ENCODE assay signal across 8 mouse cellular contexts in the genomic region with DNA sequence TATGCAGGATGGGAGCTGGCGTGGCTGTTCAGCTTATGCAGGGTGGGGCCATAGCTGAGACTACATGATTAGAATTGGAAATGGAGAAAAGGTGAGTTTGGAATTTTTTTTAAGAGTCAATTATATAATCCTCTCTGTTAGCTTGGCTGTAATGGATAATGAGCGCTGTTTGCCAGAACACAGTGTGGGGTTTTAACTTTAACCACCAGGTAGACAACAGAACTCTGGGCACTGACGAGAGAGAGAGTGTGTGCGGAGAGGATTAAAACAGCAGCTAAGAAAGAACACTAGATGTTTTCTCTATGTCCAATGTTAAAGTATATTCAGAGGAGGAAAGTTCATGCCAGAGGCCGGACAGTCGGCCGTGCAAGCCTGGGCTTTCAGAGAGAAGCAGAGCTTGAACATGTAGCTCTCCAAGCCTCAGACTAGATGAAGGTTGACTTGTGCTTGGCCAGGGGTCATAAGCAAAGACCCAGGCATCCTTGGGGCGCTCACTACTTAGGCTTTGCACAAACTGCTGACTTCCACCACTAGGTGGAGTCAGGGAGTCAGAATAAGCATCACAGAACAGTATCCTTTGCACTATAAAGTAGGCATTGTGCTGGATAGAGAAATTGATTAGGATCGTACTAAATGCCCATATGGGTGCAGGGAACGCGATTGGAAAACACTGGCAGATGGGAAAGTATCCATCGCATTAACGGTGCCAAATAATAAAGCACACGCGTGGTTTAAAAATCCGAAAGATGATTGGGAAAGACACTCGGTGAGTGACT.
A peak's percentile ranks its signal among the peaks of the same experiment; 100 is the strongest.
DNase-seq lines count a peak whose midpoint lies in the region; ATAC-seq and TF ChIP-seq lines count a peak whose summit lies in the region.

No protein-coding gene starts in this region.

- H3K27ac ChIP-seq in intestine, postnatal 0 days (ENCODE audit: low read depth, low read length), result no peak overlapping the region
- H3K27ac ChIP-seq in intestine, embryonic 15.5 days, result no peak overlapping the region
- H3K27ac ChIP-seq in embryonic facial prominence, embryonic 14.5 days (replicated peaks; ENCODE audit: low read depth, low read length), result no peak overlapping the region

- H3K36me3 ChIP-seq in intestine, postnatal 0 days (ENCODE audit: control insufficient read depth, insufficient read depth), result no peaks in the 10 kb centered on the region
- H3K36me3 ChIP-seq in intestine, embryonic 15.5 days, result no peaks in the 10 kb centered on the region
- 0 out of 2 replicates have a peak, but pooled peaks cover 5% of the 10 kb centered on the region for H3K36me3 ChIP-seq in embryonic facial prominence, embryonic 14.5 days (ENCODE audit: control insufficient read depth, insufficient read depth, low read length)

- H3K4me1 ChIP-seq in intestine, postnatal 0 days (replicated peaks; ENCODE audit: control insufficient read depth, insufficient read depth, low read length), result no peaks in the 10 kb centered on the region
- no peaks in the 10 kb centered on the region for H3K4me1 ChIP-seq in intestine, embryonic 15.5 days (replicated peaks)
- H3K4me1 ChIP-seq in embryonic facial prominence, embryonic 14.5 days (ENCODE audit: control insufficient read depth, insufficient read depth, low read length), result no peaks in the 10 kb centered on the region

- peak; percentile 83 for TF ChIP-seq CTCF in intestine, postnatal 0 days (IDR thresholded peaks at IDR 0.05; ENCODE audit: low read depth)
- TF ChIP-seq CTCF in Patski (IDR thresholded peaks at IDR 0.05), result peak; percentile 76

- H3K9ac ChIP-seq in intestine, postnatal 0 days (ENCODE audit: low read depth, low read length), result no peak overlapping the region
- no peak overlapping the region for H3K9ac ChIP-seq in intestine, embryonic 15.5 days
- H3K9ac ChIP-seq in embryonic facial prominence, embryonic 14.5 days (ENCODE audit: low read depth, low read length), result no peak overlapping the region

- CTCF ChIA-PET in Patski (lab: Charles Lee), result interaction anchor here (0.9 to 1.9 kb wide), 9 partner anchors 9 to 742 kb away, joined by 3 to 10 read pairs (median 3); no protein-coding TSS in a partner anchor

- H3K27me3 ChIP-seq in intestine, postnatal 0 days (replicated peaks; ENCODE audit: control insufficient read depth, insufficient read depth, low read length), result no peaks in the 10 kb centered on the region
- H3K27me3 ChIP-seq in intestine, embryonic 15.5 days (replicated peaks), result no peaks in the 10 kb centered on the region
- H3K27me3 ChIP-seq in Patski, result no peaks in the 10 kb centered on the region
- no peaks in the 10 kb centered on the region for H3K27me3 ChIP-seq in embryonic facial prominence, embryonic 14.5 days (replicated peaks; ENCODE audit: control insufficient read depth, insufficient read depth, low read length)

- 92% methylated on average over 17 of the region's 17 CpGs for WGBS in intestine, postnatal 0 days
- WGBS in intestine, embryonic 15.5 days, result 88% methylated on average over 17 of the region's 17 CpGs
- 84% methylated on average over 17 of the region's 17 CpGs for WGBS in embryonic facial prominence, embryonic 14.5 days

- H3K4me2 ChIP-seq in intestine, postnatal 0 days (replicated peaks; ENCODE audit: low read depth), result no peak overlapping the region
- H3K4me2 ChIP-seq in intestine, embryonic 15.5 days (replicated peaks), result no peak overlapping the region
- no peak overlapping the region for H3K4me2 ChIP-seq in embryonic facial prominence, embryonic 14.5 days (ENCODE audit: low read depth, low read length)

- POLR2A ChIA-PET in Patski (lab: Charles Lee), result no interaction called here

- in situ Hi-C loops in Patski (cut with MboI; ENCODE audit: low pct_unique_long_range_greater_than_20kb), result loop anchor here (10.0 kb wide), 3 partner anchors 648 to 808 kb away; no protein-coding TSS in a partner anchor

- no peak for DNase-seq in Patski (ENCODE audit: low read depth, low spot score)
- peak; percentile 58 for DNase-seq in embryonic facial prominence, embryonic 14.5 days (ENCODE audit: low spot score)
- peak; percentile 24 for DNase-seq in kidney, postnatal 14 days
- peak; percentile 42 for DNase-seq in lung, postnatal 10 days
- DNase-seq in thymus, postnatal 14 days, result peak; percentile 24
- DNase-seq in T-cell, adult 2 months (ENCODE audit: low spot score), result no peak

- H3K9me3 ChIP-seq in intestine, postnatal 0 days (ENCODE audit: control insufficient read depth), result no peaks in the 10 kb centered on the region
- H3K9me3 ChIP-seq in intestine, embryonic 15.5 days, result no peaks in the 10 kb centered on the region
- H3K9me3 ChIP-seq in embryonic facial prominence, embryonic 14.5 days (ENCODE audit: control insufficient read depth, low read length), result no peaks in the 10 kb centered on the region

- no peak overlapping the region for H3K4me3 ChIP-seq in intestine, postnatal 0 days (ENCODE audit: low read depth, low read length)
- H3K4me3 ChIP-seq in intestine, embryonic 15.5 days (replicated peaks), result no peak overlapping the region
- H3K4me3 ChIP-seq in embryonic facial prominence, embryonic 14.5 days (ENCODE audit: low read depth, low read length), result no peak overlapping the region

- no peak for ATAC-seq in intestine, postnatal 0 days
- no peak for ATAC-seq in intestine, embryonic 15.5 days
- no peak for ATAC-seq in Patski
- no peak for ATAC-seq in embryonic facial prominence, embryonic 14.5 days (ENCODE audit: low read depth)

Comparison
In these comparisons a context has a peak if more than half of its experiments do, and no peak if none do; other contexts are left out.
1. DNase-seq: peak in embryonic facial prominence, embryonic 14.5 days (single experiment), kidney, postnatal 14 days (single experiment), lung, postnatal 10 days (single experiment) and thymus, postnatal 14 days (single experiment); none in Patski (single experiment) and T-cell, adult 2 months (single experiment).